In genomic region chr1:176123781-176124180, GRCm38 (mm10) we compare ENCODE assay signal across 19 mouse cellular contexts.
"Had no signal": no experiment of that assay in that cellular context is flagged by ENCODE, and none has a peak within 500 bp of the region (broad histone marks: within the 10 kb centered on the region; RNA-seq: fewer than 3 reads in every experiment).

No protein-coding gene starts in this region.

- H3K27me3 ChIP-seq: kidney, embryonic 15.5 days; liver, embryonic 13.5 days; megakaryocyte, embryonic 14.5 days; midbrain, embryonic 13.5 days; neural tube, embryonic 13.5 days; stomach, embryonic 15.5 days had no signal

- DNase-seq: kidney, postnatal 10 days; kidney, postnatal 36 days; layer of hippocampus, postnatal 36 days; liver, embryonic 13.5 days; lung, adult 2 months; retina, postnatal 1 day; right cerebral cortex, postnatal 25 days; spleen, adult 18-20 months; thymus, postnatal 25 days had no signal

- H3K4me1 ChIP-seq: kidney, embryonic 15.5 days; liver, embryonic 13.5 days; megakaryocyte, embryonic 14.5 days; midbrain, embryonic 10.5 days; midbrain, embryonic 13.5 days; stomach, embryonic 15.5 days had no signal

- H3K9ac ChIP-seq: kidney, embryonic 15.5 days; liver, embryonic 13.5 days; midbrain, embryonic 13.5 days; neural tube, embryonic 13.5 days; stomach, embryonic 15.5 days had no signal

- H3K4me3 ChIP-seq: kidney, embryonic 15.5 days; left cerebral cortex, adult 2 months; liver, embryonic 13.5 days; megakaryocyte, embryonic 14.5 days; midbrain, embryonic 10.5 days; midbrain, embryonic 13.5 days; myocyte; neural tube, embryonic 13.5 days; stomach, embryonic 15.5 days had no signal

- H3K36me3 ChIP-seq: kidney, embryonic 15.5 days; liver, embryonic 13.5 days; midbrain, embryonic 10.5 days; midbrain, embryonic 13.5 days; neural tube, embryonic 13.5 days; stomach, embryonic 15.5 days had no signal

- H3K27ac ChIP-seq: kidney, embryonic 15.5 days; left cerebral cortex, adult 2 months; liver, embryonic 13.5 days; midbrain, embryonic 10.5 days; midbrain, embryonic 13.5 days; neural tube, embryonic 13.5 days; stomach, embryonic 15.5 days had no signal

- H3K9me3 ChIP-seq: kidney, embryonic 15.5 days; liver, embryonic 13.5 days; midbrain, embryonic 10.5 days; midbrain, embryonic 13.5 days; neural tube, embryonic 13.5 days; stomach, embryonic 15.5 days had no signal

- H3K4me2 ChIP-seq: kidney, embryonic 15.5 days; liver, embryonic 13.5 days; midbrain, embryonic 13.5 days; neural tube, embryonic 13.5 days; stomach, embryonic 15.5 days had no signal

- ATAC-seq: lung, postnatal 0 days; midbrain, embryonic 13.5 days; midbrain, embryonic 16.5 days had no signal
